Mouse (Mus musculus) CH12.LX (cell line): Measurements from ENCODE around the gene Galnt12.

ENCODE experiments used
- CTCF ChIP-seq, 2 experiments: IDR thresholded peaks in 1 of 2; conservative IDR thresholded peaks in 1 of 2; 2 replicates each; pipeline ENCODE4 v1.5.1; 2011 to 2012; ENCODE audit warnings: low read depth in 2 of 2, low read length in 2 of 2, improper control_type of control experiment in 1 of 2, inconsistent platforms in 1 of 2, mild to moderate bottlenecking in 1 of 2, moderate library complexity in 1 of 2
- E2F4 ChIP-seq: IDR thresholded peaks from 2 replicates; pipeline ENCODE4 v1.6.1; 2011; ENCODE audit warnings: low read depth, low read length, improper control_type of control experiment; ENCODE audit not compliant: insufficient replicate concordance
- EP300 ChIP-seq: IDR thresholded peaks from 2 replicates; pipeline ENCODE4 v1.6.1; 2011; ENCODE audit warnings: low read length, improper control_type of control experiment
- ETS1 ChIP-seq: conservative IDR thresholded peaks from 2 replicates; pipeline ENCODE4 v1.6.1; 2012; ENCODE audit warnings: low read depth, mild to moderate bottlenecking, inconsistent platforms, low read length, improper control_type of control experiment, moderate library complexity
- JUND ChIP-seq: conservative IDR thresholded peaks from 2 replicates; pipeline ENCODE4 v1.6.1; 2011; ENCODE audit warnings: low read depth, low read length, improper control_type of control experiment
- MAX ChIP-seq: IDR thresholded peaks from 2 replicates; pipeline ENCODE4 v1.6.1; 2011; ENCODE audit warnings: low read length, improper control_type of control experiment
- MEF2A ChIP-seq: IDR thresholded peaks from 2 replicates; pipeline ENCODE4 v1.6.1; 2014; ENCODE audit warnings: low read depth, mild to moderate bottlenecking, inconsistent platforms, low read length, improper control_type of control experiment, borderline replicate concordance
- NELFE ChIP-seq: IDR thresholded peaks from 2 replicates; pipeline ENCODE4 v1.6.1; 2011; ENCODE audit warnings: low read depth, low read length, improper control_type of control experiment
- PAX5 ChIP-seq: IDR thresholded peaks from 2 replicates; pipeline ENCODE4 v1.6.1; 2012; ENCODE audit warnings: low read length, inconsistent platforms, mixed read lengths
- POLR2A ChIP-seq: IDR thresholded peaks from 2 replicates; pipeline ENCODE4 v1.6.1; 2011; ENCODE audit warnings: low read depth, mild to moderate bottlenecking, improper control_type of control experiment, low read length
- USF1 ChIP-seq: IDR thresholded peaks from 2 replicates; pipeline ENCODE4 v1.6.1; 2014; ENCODE audit warnings: low read depth, mild to moderate bottlenecking, inconsistent platforms, low read length, improper control_type of control experiment
- ZKSCAN1 ChIP-seq: IDR thresholded peaks from 2 replicates; pipeline ENCODE4 v1.6.1; 2012; ENCODE audit warnings: low read depth, inconsistent platforms, low read length, improper control_type of control experiment, borderline replicate concordance

DNA sequence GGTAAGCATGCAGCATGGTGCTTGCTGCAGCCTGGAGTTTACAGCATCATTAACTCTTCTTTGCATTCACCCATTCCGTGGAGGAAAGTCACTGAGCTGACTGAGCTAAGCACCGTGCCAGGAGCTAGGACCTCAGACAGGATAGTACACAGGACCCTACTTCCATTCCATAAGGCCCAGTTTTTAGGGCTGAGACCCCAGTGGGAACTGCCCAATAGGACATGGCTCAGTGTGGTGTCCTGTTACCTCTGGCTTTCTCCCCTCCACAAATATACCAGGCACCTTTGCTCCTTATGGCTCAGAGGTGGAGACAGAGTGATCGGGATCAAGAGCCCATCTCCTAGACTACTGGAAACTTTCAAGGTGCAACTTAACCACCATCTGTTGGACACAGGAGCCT is 59.1 kb downstream of the Galnt12 start:
- TF ChIP-seq POLR2A, result no peak
- TF ChIP-seq CTCF (conservative IDR thresholded peaks at IDR 0.05 in 1 of 2, IDR thresholded peaks at IDR 0.05 in 1 of 2; ENCODE audit: low read depth in 2 of 2, low read length in 2 of 2), result no peak
- TF ChIP-seq MEF2A, result no peak
- TF ChIP-seq ZKSCAN1, result no peak
- TF ChIP-seq PAX5, result no peak
- no peak for TF ChIP-seq E2F4
- no peak for TF ChIP-seq JUND
- TF ChIP-seq EP300, result no peak
- no peak for TF ChIP-seq ETS1
- TF ChIP-seq NELFE, result no peak
- TF ChIP-seq USF1, result no peak
- no peak for TF ChIP-seq MAX
